Mouse (Mus musculus) stomach, embryonic 16.5 days (tissue): Measurements from ENCODE around the gene 1700017B05Rik. TPM values are rescaled to one million over a fixed set of nuclear protein-coding genes. Genes with fewer than 3 reads are reported as not detected.

ENCODE experiments used
- ATAC-seq: fragments of 200-750 bp; cut with Nextera tagmentation; 2 replicates; pipeline ENCODE4 v1.8.0; 2017; ENCODE audit warnings: moderate number of reproducible peaks, moderate TSS enrichment; ENCODE audit not compliant: insufficient read depth, low FRiP score
- H3K27ac ChIP-seq: fragments of 300-500 bp; sonication (generic); 2 replicates; pipeline ENCODE4 v1.5.1; 2014; ENCODE audit warnings: low read length
- H3K27me3 ChIP-seq: fragments of 300-500 bp; sonication (generic); 2 replicates; pipeline ENCODE4 v1.6.1; 2014; ENCODE audit warnings: low read length, control low read depth, mixed read lengths; ENCODE audit not compliant: control insufficient read depth, insufficient read depth
- H3K36me3 ChIP-seq: fragments of 300-500 bp; sonication (generic); 2 replicates; pipeline ENCODE4 v1.6.1; 2014; ENCODE audit warnings: low read length; ENCODE audit not compliant: control insufficient read depth, insufficient read depth
- H3K4me1 ChIP-seq: fragments of 300-500 bp; sonication (generic); 2 replicates; pipeline ENCODE4 v1.6.1; 2014; ENCODE audit warnings: low read length, control low read depth, mixed read lengths; ENCODE audit not compliant: control insufficient read depth, insufficient read depth
- H3K4me2 ChIP-seq: fragments of 300-500 bp; sonication (generic); 2 replicates; pipeline ENCODE4 v1.6.1; 2014; ENCODE audit warnings: low read depth, low read length, mixed read lengths
- H3K4me3 ChIP-seq: fragments of 300-500 bp; sonication (generic); replicated peaks from 2 replicates; pipeline ENCODE4 v1.5.1; 2014; ENCODE audit warnings: mild to moderate bottlenecking, low read length
- H3K9ac ChIP-seq: fragments of 300-500 bp; sonication (generic); 2 replicates; pipeline ENCODE4 v1.6.1; 2014; ENCODE audit warnings: low read length
- H3K9me3 ChIP-seq: fragments of 300-500 bp; sonication (generic); replicated peaks from 2 replicates; pipeline ENCODE4 v1.6.1; 2016; ENCODE audit warnings: low read length, control low read depth; ENCODE audit not compliant: control insufficient read depth
- WGBS: fragments of 180-500 bp; shearing (Covaris S2); extraction: QIAGEN DNeasy Blood & Tissue Kit; methylation state at CpG from one replicate; pipeline ENCODE4 v1.1.7; 2014; 5-methylcytosine and 5-hydroxymethylcytosine counted together
- polyA plus RNA-seq: library from polyadenylated mRNA; unstranded; fragments of >200 nt; fragmentation: Nextera tagmentation; extraction: Ambion mirVana; gene quantifications from 2 replicates; pipeline ENCODE4 v1.2.1, GENCODE M21; 2015

The 1700017B05Rik gene
- polyA plus RNA-seq, 1 experiment from 2014 or later = 23.0 TPM

GRCm38 (mm10) chr9:57297938-57298337 lies 35.5 kb upstream of the 1700017B05Rik start:
- H3K9ac ChIP-seq = no peak overlapping the region
- H3K9me3 ChIP-seq = no peaks in the 10 kb centered on the region
- no peak overlapping the region for H3K4me3 ChIP-seq
- 89% methylated on average over 2 of the region's 2 CpGs for WGBS
- H3K4me1 ChIP-seq = no peaks in the 10 kb centered on the region
- no peak overlapping the region for H3K27ac ChIP-seq
- no peak overlapping the region for H3K4me2 ChIP-seq
- H3K36me3 ChIP-seq = no peaks in the 10 kb centered on the region
- no peaks in the 10 kb centered on the region for H3K27me3 ChIP-seq
- ATAC-seq = no peak

- H3K9ac ChIP-seq = no peak overlapping the region
- H3K27me3 ChIP-seq = no peaks in the 10 kb centered on the region
- no peaks in the 10 kb centered on the region for H3K4me1 ChIP-seq
- no peaks in the 10 kb centered on the region for H3K36me3 ChIP-seq
- 70% methylated on average over 8 of the region's 8 CpGs for WGBS
- H3K4me3 ChIP-seq = no peak overlapping the region
- H3K4me2 ChIP-seq = no peak overlapping the region
- H3K27ac ChIP-seq = no peak overlapping the region
- no peaks in the 10 kb centered on the region for H3K9me3 ChIP-seq
- ATAC-seq = no peak
Observed at GRCm38 (mm10) chr9:57296277-57296676, 33.9 kb upstream of the 1700017B05Rik start.

GRCm38 (mm10) chr9:57295666-57296065 lies 33.3 kb upstream of the 1700017B05Rik start:
- Histone ChIP-seq H3K4me2 (no peak overlapping the region), H3K9me3 (no peaks in the 10 kb centered on the region), H3K27ac (no peak overlapping the region), H3K27me3 (no peaks in the 10 kb centered on the region), H3K36me3 (no peaks in the 10 kb centered on the region), H3K4me1 (no peaks in the 10 kb centered on the region), H3K9ac (no peak overlapping the region), H3K4me3 (no peak overlapping the region)
- WGBS = 56% methylated on average over 3 of the region's 3 CpGs
- peak; percentile 67; the same call in 1 of the 2 replicates for ATAC-seq

- Histone ChIP-seq H3K4me2 (no peak overlapping the region), H3K9ac (no peak overlapping the region), H3K27ac (no peak overlapping the region), H3K27me3 (no peaks in the 10 kb centered on the region), H3K4me1 (no peaks in the 10 kb centered on the region), H3K36me3 (no peaks in the 10 kb centered on the region), H3K9me3 (no peaks in the 10 kb centered on the region), H3K4me3 (no peak overlapping the region)
- WGBS = 72% methylated on average over 3 of the region's 3 CpGs
- no peak for ATAC-seq
Observed at GRCm38 (mm10) chr9:57294905-57295304, 32.5 kb upstream of the 1700017B05Rik start.

- H3K4me1 ChIP-seq = peaks cover 3% of the 10 kb centered on the region
- no peaks in the 10 kb centered on the region for H3K27me3 ChIP-seq
- no peak overlapping the region for H3K4me3 ChIP-seq
- H3K27ac ChIP-seq = no peak overlapping the region
- H3K9ac ChIP-seq = no peak overlapping the region
- H3K4me2 ChIP-seq = no peak overlapping the region
- H3K9me3 ChIP-seq = no peaks in the 10 kb centered on the region
- ATAC-seq = peak; percentile 76; the same call in 1 of the 2 replicates
- WGBS = 69% methylated on average over 6 of the region's 6 CpGs
- no peaks in the 10 kb centered on the region for H3K36me3 ChIP-seq
Observed at GRCm38 (mm10) chr9:57287183-57287582, 24.8 kb upstream of the 1700017B05Rik start.

- Histone ChIP-seq H3K9ac (no peak overlapping the region), H3K36me3 (no peaks in the 10 kb centered on the region), H3K9me3 (no peaks in the 10 kb centered on the region), H3K4me1 (peaks cover 18% of the 10 kb centered on the region), H3K27ac (no peak overlapping the region), H3K4me3 (no peak overlapping the region), H3K27me3 (no peaks in the 10 kb centered on the region), H3K4me2 (no peak overlapping the region)
- no peak for ATAC-seq
- 71% methylated on average over 4 of the region's 4 CpGs for whole genome bisulfite sequencing
Observed at GRCm38 (mm10) chr9:57283311-57283710, 20.9 kb upstream of the 1700017B05Rik start.

GRCm38 (mm10) chr9:57282686-57283085 lies 20.3 kb upstream of the 1700017B05Rik start:
- Histone ChIP-seq H3K36me3 (no peaks in the 10 kb centered on the region), H3K9ac (no peak overlapping the region), H3K4me1 (peaks cover 22% of the 10 kb centered on the region), H3K27me3 (no peaks in the 10 kb centered on the region), H3K27ac (no peak overlapping the region), H3K4me2 (no peak overlapping the region), H3K4me3 (no peak overlapping the region), H3K9me3 (no peaks in the 10 kb centered on the region)
- ATAC-seq = no peak
- WGBS = 64% methylated on average over 3 of the region's 3 CpGs

- H3K27me3 ChIP-seq = no peaks in the 10 kb centered on the region
- no peaks in the 10 kb centered on the region for H3K36me3 ChIP-seq
- peaks cover 22% of the 10 kb centered on the region for H3K4me1 ChIP-seq
- WGBS = 11% methylated on average over 20 of the region's 20 CpGs
- peak overlapping the region; percentile 37 for H3K4me2 ChIP-seq
- ATAC-seq = peak; percentile 49; the same call in 1 of the 2 replicates
- H3K4me3 ChIP-seq = 0 out of 2 replicates have a peak overlapping the region, but pooled peaks have one; percentile 16
- H3K27ac ChIP-seq = no peak overlapping the region
- peak overlapping the region; percentile 44; the same call in 1 of the 2 replicates for H3K9ac ChIP-seq
- H3K9me3 ChIP-seq = no peaks in the 10 kb centered on the region
Observed at GRCm38 (mm10) chr9:57281549-57281948, 19.1 kb upstream of the 1700017B05Rik start.

- no peaks in the 10 kb centered on the region for H3K36me3 ChIP-seq
- no peak for ATAC-seq
- H3K27me3 ChIP-seq = no peaks in the 10 kb centered on the region
- H3K4me3 ChIP-seq = no peak overlapping the region
- no peak overlapping the region for H3K9ac ChIP-seq
- no peak overlapping the region for H3K4me2 ChIP-seq
- no peak overlapping the region for H3K27ac ChIP-seq
- H3K9me3 ChIP-seq = no peaks in the 10 kb centered on the region
- WGBS = 48% methylated on average over 4 of the region's 4 CpGs
- H3K4me1 ChIP-seq = peaks cover 22% of the 10 kb centered on the region
Observed at GRCm38 (mm10) chr9:57279441-57279840, 17.0 kb upstream of the 1700017B05Rik start.
